Mouse (Mus musculus) G1E (cell line): ENCODE measurements around the gene Vat1.
"Not testable (repeated sequence)": the region's sequence is repeated elsewhere in the genome, so short reads cannot be mapped to it uniquely, and the experiment has no call there.

ENCODE experiments used
- CTCF ChIP-seq: IDR thresholded peaks from 2 replicates; pipeline ENCODE4 v1.5.1; 2012; ENCODE audit warnings: low read depth, low read length, inconsistent platforms, mixed read lengths
- GATA1 ChIP-seq: IDR thresholded peaks from 2 replicates; pipeline ENCODE4 v1.6.1; 2012; ENCODE audit warnings: borderline replicate concordance, low read length, inconsistent platforms, mixed read lengths
- GATA2 ChIP-seq: IDR thresholded peaks from 2 replicates; pipeline ENCODE4 v1.6.1; 2012; ENCODE audit warnings: low read depth, low read length, inconsistent platforms, borderline replicate concordance
- POLR2AphosphoS5 ChIP-seq: IDR thresholded peaks from 2 replicates; pipeline ENCODE4 v1.6.1; 2012; ENCODE audit warnings: low read depth, low read length, inconsistent platforms; ENCODE audit not compliant: insufficient replicate concordance
- TAL1 ChIP-seq: conservative IDR thresholded peaks from 2 replicates; pipeline ENCODE4 v1.6.1; 2012; ENCODE audit warnings: low read depth, low read length, inconsistent platforms, mixed read lengths

DNA sequence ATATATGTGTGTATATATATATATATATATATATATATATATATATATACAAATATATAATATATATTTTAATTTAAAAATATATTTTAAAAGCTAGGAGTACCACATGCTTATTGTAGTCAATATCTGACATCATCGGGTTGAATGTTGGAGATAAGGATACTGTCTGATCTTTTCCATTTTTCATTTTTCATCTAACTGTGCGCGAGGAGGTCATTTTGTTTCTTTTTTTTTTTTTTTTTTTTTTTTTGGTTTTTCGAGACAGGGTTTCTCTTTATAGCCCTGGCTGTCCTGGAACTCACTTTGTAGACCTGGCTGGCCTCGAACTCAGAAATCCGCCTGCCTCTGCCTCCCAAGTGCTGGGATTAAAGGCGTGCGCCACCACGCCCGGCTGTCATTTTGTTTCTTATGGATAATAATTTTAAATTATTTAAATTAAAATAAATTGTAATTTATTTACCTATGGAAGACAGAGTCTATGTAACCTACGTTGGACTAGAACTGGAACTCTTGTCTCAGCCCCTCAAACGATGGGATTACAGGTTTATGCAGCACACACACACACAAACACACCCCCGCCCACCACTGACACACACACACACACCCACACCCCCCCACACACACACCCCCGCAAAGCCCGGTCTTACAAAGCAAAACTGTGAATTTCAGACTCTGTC, 24.4 kb downstream of the Vat1 start:
- not testable (repeated sequence) for TF ChIP-seq CTCF, POLR2AphosphoS5, GATA1, TAL1, GATA2
